Mouse (Mus musculus) embryonic fibroblast, embryonic 13.5 days (primary cell): ENCODE measurements at regions not wholly inside any gene's neighbourhood (a gene's known extent, or its start where the extent isn't known, plus 50 kb on each side); places are given as distances from the start of the nearest gene placed in this dataset.

ENCODE experiments used
- CTCF ChIP-seq: IDR thresholded peaks from 2 replicates; pipeline ENCODE4 v1.5.1; 2011; ENCODE audit warnings: mild to moderate bottlenecking, control low read depth, low read length, moderate library complexity, borderline replicate concordance; ENCODE audit not compliant: insufficient read depth
- POLR2A ChIP-seq: IDR thresholded peaks from 2 replicates; pipeline ENCODE4 v1.6.1; 2011; ENCODE audit warnings: low read depth, mild to moderate bottlenecking, control low read depth, low read length, moderate library complexity

DNA sequence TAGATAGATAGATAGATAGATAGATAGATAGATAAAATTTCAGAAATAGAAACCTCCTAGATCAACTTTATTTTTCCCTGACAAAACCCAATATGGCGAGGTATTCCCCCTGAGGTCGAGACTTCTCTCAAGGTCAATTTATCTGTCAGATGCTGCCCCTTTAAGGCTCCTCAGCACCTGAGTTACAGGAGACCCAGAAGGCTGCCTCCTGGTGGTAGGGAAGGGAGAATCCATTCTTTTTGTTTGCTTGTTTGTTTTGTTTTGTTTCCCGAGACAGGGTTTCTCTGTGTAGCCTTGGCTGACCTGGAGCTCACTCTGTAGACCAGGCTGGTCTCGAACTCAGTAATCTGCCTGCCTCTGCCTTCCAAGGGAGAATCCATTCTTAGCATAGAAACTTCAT lies 127.3 kb upstream of the Stac start:
- TF ChIP-seq CTCF = no peak
- no peak for TF ChIP-seq POLR2A
